Mouse (Mus musculus): ENCODE measurements around the gene H2al2a.

Gene H2al2a

GRCm38 (mm10) chr2:17996858-17997257, at the start of gene H2al2a:
Gene H2al2a (minus strand): TSS chr2:17996958.
- DNase-seq (ENCODE audit: low read depth, low spot score): no peak

- DNase-seq (ENCODE audit: low read depth, low spot score): no peak
These were observed 49.4 kb upstream of the H2al2a start for GRCm38 (mm10) chr2:18046186-18046585.

GRCm38 (mm10) chr2:18045781-18046181, 49.0 kb upstream of the H2al2a start:
- no peak for DNase-seq (ENCODE audit: low read depth, low spot score)

- no peak for DNase-seq (ENCODE audit: low read depth, low spot score)
These were observed 48.5 kb upstream of the H2al2a start for GRCm38 (mm10) chr2:18045143-18045780.

GRCm38 (mm10) chr2:18041199-18041885, 44.6 kb upstream of the H2al2a start:
- DNase-seq (ENCODE audit: low read depth, low spot score): no peak

- DNase-seq (ENCODE audit: low read depth, low spot score): no peak
These were observed 43.8 kb upstream of the H2al2a start for GRCm38 (mm10) chr2:18040347-18041160.

GRCm38 (mm10) chr2:18039566-18040290, 43.0 kb upstream of the H2al2a start:
- DNase-seq (ENCODE audit: low read depth, low spot score): no peak

- DNase-seq (ENCODE audit: low read depth, low spot score): no peak
These were observed 42.2 kb upstream of the H2al2a start for GRCm38 (mm10) chr2:18038895-18039371.

- DNase-seq (ENCODE audit: low read depth, low spot score): no peak
These were observed 41.5 kb upstream of the H2al2a start for GRCm38 (mm10) chr2:18038141-18038752.

- DNase-seq (ENCODE audit: low read depth, low spot score): peak; percentile 76
These were observed 40.7 kb upstream of the H2al2a start, which contains the start of gene A930004D18Rik for GRCm38 (mm10) chr2:18037491-18037890. Gene A930004D18Rik (minus strand): TSS chr2:18037737.

- no peak for DNase-seq (ENCODE audit: low read depth, low spot score)
These were observed 37.9 kb upstream of the H2al2a start for GRCm38 (mm10) chr2:18034371-18035250.

- no peak for DNase-seq (ENCODE audit: low read depth, low spot score)
These were observed 36.7 kb upstream of the H2al2a start for GRCm38 (mm10) chr2:18033166-18034108.

- no peak for DNase-seq (ENCODE audit: low read depth, low spot score)
These were observed 35.8 kb upstream of the H2al2a start for GRCm38 (mm10) chr2:18032538-18032895.

GRCm38 (mm10) chr2:18031831-18032537, 35.2 kb upstream of the H2al2a start:
- DNase-seq (ENCODE audit: low read depth, low spot score): no peak

GRCm38 (mm10) chr2:18031271-18031821, 34.6 kb upstream of the H2al2a start:
- no peak for DNase-seq (ENCODE audit: low read depth, low spot score)

- no peak for DNase-seq (ENCODE audit: low read depth, low spot score)
These were observed 33.8 kb upstream of the H2al2a start for GRCm38 (mm10) chr2:18030581-18030980.

GRCm38 (mm10) chr2:18029656-18030055, 32.9 kb upstream of the H2al2a start:
- DNase-seq (ENCODE audit: low read depth, low spot score): no peak

Data from retina, adult 2 months (tissue).